Comparison of ENCODE assay signal across 15 mouse cellular contexts in genomic region chr12:79305131-79305530, GRCm38 (mm10). TPM values are rescaled to one million over a fixed set of nuclear protein-coding genes. Genes with fewer than 3 reads are reported as not detected.
DNase-seq lines count a peak whose midpoint lies in the region; TF ChIP-seq lines count a peak whose summit lies in the region.
"Had no signal": no experiment of that assay in that cellular context is flagged by ENCODE, and none has a peak within 500 bp of the region (broad histone marks: within the 10 kb centered on the region; RNA-seq: fewer than 3 reads in every experiment).

No protein-coding gene starts in this region.

- TF ChIP-seq EP300 in heart, adult 2 months (IDR thresholded peaks at IDR 0.05; ENCODE audit: insufficient read depth, low read depth, low read length), result no peak
- no peak for TF ChIP-seq EP300 in CH12.LX (IDR thresholded peaks at IDR 0.05; ENCODE audit: low read length)

- H3K4me3 ChIP-seq in heart, adult 2 months, result no peak overlapping the region
- H3K4me3 ChIP-seq in left cerebral cortex, adult 2 months, result no peak overlapping the region
- no peak overlapping the region for H3K4me3 ChIP-seq in CH12.LX (replicated peaks in 1 of 3; ENCODE audit: low read depth in 2 of 3, low read length in 2 of 3, poor library complexity in 1 of 3)
- H3K4me3 ChIP-seq: limb, embryonic 13.5 days had no signal

- no peak for DNase-seq in heart, adult 2 months
- no peak for DNase-seq in heart, postnatal 14 days
- DNase-seq in left cerebral cortex, adult 2 months (ENCODE audit: extremely low spot score in 1 of 2, low spot score in 2 of 2), result no peak
- no peak for DNase-seq in left cerebral cortex, adult 11 months (ENCODE audit: low spot score)
- DNase-seq in CH12.LX (ENCODE audit: extremely low read depth), result no peak
- DNase-seq in brain, embryonic 14.5 days (ENCODE audit: low read depth), result peak; percentile 26
- no peak for DNase-seq in right cerebral cortex, adult 18-20 months
- no peak for DNase-seq in cerebellum, postnatal 36 days
- DNase-seq: adrenal gland, postnatal 36 days; cerebellum, adult 11 months; heart, adult 18-20 months; heart, postnatal 36 days; kidney, postnatal 14 days; thymus, postnatal 25 days had no signal

- TF ChIP-seq POLR2A in heart, adult 2 months (IDR thresholded peaks at IDR 0.05; ENCODE audit: insufficient read depth, low read depth, low read length), result no peak
- no peak for TF ChIP-seq POLR2A in CH12.LX (IDR thresholded peaks at IDR 0.05; ENCODE audit: low read depth, low read length)
- TF ChIP-seq POLR2A in brain, embryonic 14.5 days (IDR thresholded peaks at IDR 0.05; ENCODE audit: borderline replicate concordance, extremely low read depth, insufficient read depth, insufficient read length, poor library complexity, severe bottlenecking), result no peak

- no peaks in the 10 kb centered on the region for H3K36me3 ChIP-seq in heart, adult 2 months (ENCODE audit: control insufficient read depth, insufficient read depth, low read length)
- peaks cover 14 to 67% of the 10 kb centered on the region in 2 experiments for H3K36me3 ChIP-seq in CH12.LX (replicated peaks in 1 of 2; ENCODE audit: control insufficient read depth in 1 of 2, insufficient read depth in 1 of 2, low read length in 1 of 2)

- in situ Hi-C loops in CH12.LX (cut with MboI; ENCODE audit: low pct_ligation_motif_present, low pct_unique_long_range_greater_than_20kb, low sequenced_read_pairs), result no loop called here

- dilution Hi-C loops in CH12.LX (cut with MboI; ENCODE audit: extremely low pct_ligation_motif_present, extremely low pct_unique_long_range_greater_than_20kb, low sequenced_read_pairs), result no loop called here

- no peaks in the 10 kb centered on the region for H3K79me2 ChIP-seq in heart, adult 2 months (replicated peaks; ENCODE audit: control insufficient read depth, insufficient read depth, low read length)
- H3K79me2 ChIP-seq in CH12.LX (replicated peaks; ENCODE audit: control insufficient read depth, extremely low read depth, insufficient read depth, poor library complexity, severe bottlenecking), result no peaks in the 10 kb centered on the region

- TF ChIP-seq RAD21 in CH12.LX (IDR thresholded peaks at IDR 0.05; ENCODE audit: low read depth, low read length), result peak; percentile 23

- no peaks in the 10 kb centered on the region for H3K27me3 ChIP-seq in heart, adult 2 months (ENCODE audit: control insufficient read depth, insufficient read depth, low read length)
- H3K27me3 ChIP-seq in CH12.LX (replicated peaks), result no peaks in the 10 kb centered on the region
- H3K27me3 ChIP-seq: limb, embryonic 13.5 days had no signal

- H3K27ac ChIP-seq in heart, adult 2 months, result no peak overlapping the region
- no peak overlapping the region for H3K27ac ChIP-seq in left cerebral cortex, adult 2 months
- no peak overlapping the region for H3K27ac ChIP-seq in CH12.LX (ENCODE audit: insufficient read depth, low read depth)
- H3K27ac ChIP-seq: limb, embryonic 13.5 days had no signal

- WGBS in heart, adult 2 months, result 57% methylated on average over 1 of the region's 1 CpGs

- peak; percentile 56 for TF ChIP-seq CTCF in heart, adult 2 months (IDR thresholded peaks at IDR 0.05)
- peak; percentile 58 for TF ChIP-seq CTCF in left cerebral cortex, adult 2 months (IDR thresholded peaks at IDR 0.05)
- peak in 1 of 2 experiments; percentile 37; a peak in 2 of 4 replicates for TF ChIP-seq CTCF in CH12.LX (conservative IDR thresholded peaks at IDR 0.05 in 1 of 2, IDR thresholded peaks at IDR 0.05 in 1 of 2; ENCODE audit: low read depth in 2 of 2, low read length in 2 of 2)
- no peak for TF ChIP-seq CTCF in brain, embryonic 14.5 days (IDR thresholded peaks at IDR 0.05; ENCODE audit: borderline replicate concordance, extremely low read depth, insufficient read depth, insufficient read length)

- no peaks in the 10 kb centered on the region for H3K9me3 ChIP-seq in CH12.LX (replicated peaks; ENCODE audit: low read length)
- H3K9me3 ChIP-seq: limb, embryonic 13.5 days had no signal

- H3K9ac ChIP-seq in heart, adult 2 months (ENCODE audit: low read depth, low read length), result no peak overlapping the region
- H3K9ac ChIP-seq in CH12.LX (ENCODE audit: insufficient read depth, low read depth), result no peak overlapping the region
- H3K9ac ChIP-seq: limb, embryonic 13.5 days had no signal

- intact Hi-C loops in heart, adult 2 months (cut with DNase I), result no loop called here
- intact Hi-C loops in heart, postnatal 14 days (cut with DNase I), result no loop called here
- intact Hi-C loops in left cerebral cortex, adult 2 months (cut with DNase I), result loop anchor here (5.0 kb wide), 1 partner anchor 827 kb away; no protein-coding TSS in a partner anchor

- H3K4me2 ChIP-seq in CH12.LX (ENCODE audit: insufficient read depth, low read depth, poor library complexity, severe bottlenecking), result no peak overlapping the region
- H3K4me2 ChIP-seq: limb, embryonic 13.5 days had no signal

- no peaks in the 10 kb centered on the region for H3K4me1 ChIP-seq in heart, adult 2 months (ENCODE audit: control insufficient read depth, insufficient read depth, low read length)
- H3K4me1 ChIP-seq in CH12.LX (ENCODE audit: control insufficient read depth in 1 of 2, insufficient read depth in 2 of 2), result no peaks in the 10 kb centered on the region
- H3K4me1 ChIP-seq: limb, embryonic 13.5 days had no signal

TF ChIP-seq in CH12.LX, 34 proteins besides CTCF, POLR2A, EP300 and RAD21:
- no peak for TF ChIP-seq BHLHE40 (IDR thresholded peaks at IDR 0.05; ENCODE audit: low read depth, low read length)
- TF ChIP-seq CHD1 (IDR thresholded peaks at IDR 0.05; ENCODE audit: low read depth, low read length), result no peak
- no peak for TF ChIP-seq POLR2AphosphoS2 (IDR thresholded peaks at IDR 0.05; ENCODE audit: low read depth, low read length)
- TF ChIP-seq KAT2A (IDR thresholded peaks at IDR 0.05; ENCODE audit: insufficient replicate concordance, low read length), result no peak
- TF ChIP-seq ELF1 (IDR thresholded peaks at IDR 0.05; ENCODE audit: low read depth, low read length), result no peak
- TF ChIP-seq ZMIZ1 (IDR thresholded peaks at IDR 0.05; ENCODE audit: low read depth, low read length), result no peak
- no peak for TF ChIP-seq PAX5 (IDR thresholded peaks at IDR 0.05; ENCODE audit: low read length)
- TF ChIP-seq SMC3 (IDR thresholded peaks at IDR 0.05; ENCODE audit: low read depth, low read length), result no peak
- TF ChIP-seq NELFE (IDR thresholded peaks at IDR 0.05; ENCODE audit: low read depth, low read length), result no peak
- TF ChIP-seq TBP (conservative IDR thresholded peaks at IDR 0.05; ENCODE audit: low read depth, low read length), result no peak
- TF ChIP-seq SIN3A (IDR thresholded peaks at IDR 0.05; ENCODE audit: low read length), result no peak
- TF ChIP-seq TCF12 (IDR thresholded peaks at IDR 0.05; ENCODE audit: low read depth, low read length), result no peak
- TF ChIP-seq GABPA (IDR thresholded peaks at IDR 0.05; ENCODE audit: insufficient replicate concordance, low read depth, low read length), result no peak
- TF ChIP-seq ZNF384 (IDR thresholded peaks at IDR 0.05; ENCODE audit: low read depth, low read length), result no peak

RNA-seq across cellular contexts. Expression of gene Rad51b, which starts 8.0 kb away (rescaled TPM):
- total RNA-seq in heart, adult 2 months (2021), result under 1 TPM; 0.47 to 0.50 TPM
- polyA plus RNA-seq in heart, adult 2 months (2012; rRNA removed), result 0.26 and 0.49 TPM in 2 replicates
- under 1 TPM; 0.79 to 0.88 TPM for total RNA-seq in heart, postnatal 14 days (2021)
- total RNA-seq in left cerebral cortex, adult 2 months (2021), result under 1 TPM in 1 of 2 experiments, not detected in 1; 0.36 TPM
- 7.7 and 8.5 TPM in 2 replicates for total RNA-seq in CH12.LX (2012; rRNA removed)
- 8.6 and 9.6 TPM in 2 replicates for total RNA-seq in CH12.LX (2014; rRNA removed)
- polyA plus RNA-seq in CH12.LX (2012; ENCODE audit: insufficient read length, low read depth), result 5.9 and 6.5 TPM in 2 replicates
- 0.67 and 1.1 TPM in 2 replicates for polyA plus RNA-seq in brain, embryonic 14.5 days (2012; rRNA removed)

RNA-seq across cellular contexts. Expression of gene Zfyve26, which starts 9.0 kb away (rescaled TPM):
- 10 to 100 TPM; 14.3 to 14.8 TPM for total RNA-seq in heart, adult 2 months (2021)
- polyA plus RNA-seq in heart, adult 2 months (2012; rRNA removed), result 10.8 and 13.3 TPM in 2 replicates
- total RNA-seq in heart, postnatal 14 days (2021), result 10 to 100 TPM; 16.2 to 18.1 TPM
- 10 to 100 TPM; 29.0 to 31.5 TPM for total RNA-seq in left cerebral cortex, adult 2 months (2021)
- total RNA-seq in CH12.LX (2012; rRNA removed) (16.1 and 19.1 TPM in 2 replicates), CH12.LX (2014; rRNA removed) (10.1 and 10.4 TPM in 2 replicates)
- polyA plus RNA-seq in CH12.LX (2012; ENCODE audit: insufficient read length, low read depth), result 24.8 and 27.8 TPM in 2 replicates
- polyA plus RNA-seq in brain, embryonic 14.5 days (2012; rRNA removed), result 25.0 and 26.0 TPM in 2 replicates

Comparison
In these comparisons a context has a peak if more than half of its experiments do, and no peak if none do; other contexts are left out.
1. RNA of gene Rad51b, which starts 8.0 kb away (total RNA-seq): 7.7 to 9.6 TPM in CH12.LX; 0.79 to 0.88 TPM in heart, postnatal 14 days, 0.47 to 0.50 TPM in heart, adult 2 months and 0.36 TPM in left cerebral cortex, adult 2 months; every median in the first group is over 4 times any median in the second.